Mouse (Mus musculus) frontal cortex, adult 2 months (tissue): ENCODE data around the gene Trim72. TPM values are rescaled to one million over a fixed set of nuclear protein-coding genes. Genes with fewer than 3 reads are reported as not detected.
A peak's percentile ranks its signal among the peaks of the same experiment; 100 is the strongest.

ENCODE experiments used
- DNase-seq, 2 experiments: peaks; one replicate each; pipeline ENCODE4 v3.0.0; 2022; ENCODE audit warnings: low spot score in 1 of 2; ENCODE audit errors: extremely low spot score in 1 of 2
- polyA plus RNA-seq: library from polyadenylated mRNA; depleted of rRNA; stranded (reverse); fragments of >200 nt; gene quantifications from 2 replicates; pipeline ENCODE4 v1.2.3, GENCODE M21; 2012; rRNA removed

Gene Trim72
- 2.5 and 2.8 TPM in 2 replicates for polyA plus RNA-seq

DNA sequence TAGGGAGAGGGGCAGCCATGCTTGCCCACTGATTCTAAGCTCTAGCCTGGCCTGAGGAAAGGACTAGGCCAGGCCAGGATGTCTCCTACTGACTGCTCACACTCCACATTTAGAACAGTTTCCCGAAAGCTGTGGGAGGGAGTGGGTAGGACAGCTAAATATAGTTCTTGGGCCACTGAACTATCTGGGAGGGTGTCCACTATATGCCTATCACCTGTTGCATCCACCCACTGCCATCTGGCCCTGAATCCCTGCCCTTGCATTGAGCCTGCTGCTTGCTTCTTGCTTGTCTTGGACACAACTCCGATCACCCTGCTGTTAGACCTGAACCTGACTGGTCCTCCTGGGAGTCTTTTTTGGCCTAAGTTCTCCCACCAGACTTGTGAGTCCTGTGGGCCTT lies at the start of gene Trim72:
Trim72 (plus strand) TSS at position 262 of the 400 bp plus-strand sequence.
- peak in 1 of 2 experiments; percentile 56 for DNase-seq

- no peak for DNase-seq
Observed at GRCm38 (mm10) chr7:127959364-127959763, 44.4 kb upstream of the Trim72 start.

- no peak for DNase-seq
Observed at GRCm38 (mm10) chr7:127966371-127966918, 37.3 kb upstream of the Trim72 start.

DNA sequence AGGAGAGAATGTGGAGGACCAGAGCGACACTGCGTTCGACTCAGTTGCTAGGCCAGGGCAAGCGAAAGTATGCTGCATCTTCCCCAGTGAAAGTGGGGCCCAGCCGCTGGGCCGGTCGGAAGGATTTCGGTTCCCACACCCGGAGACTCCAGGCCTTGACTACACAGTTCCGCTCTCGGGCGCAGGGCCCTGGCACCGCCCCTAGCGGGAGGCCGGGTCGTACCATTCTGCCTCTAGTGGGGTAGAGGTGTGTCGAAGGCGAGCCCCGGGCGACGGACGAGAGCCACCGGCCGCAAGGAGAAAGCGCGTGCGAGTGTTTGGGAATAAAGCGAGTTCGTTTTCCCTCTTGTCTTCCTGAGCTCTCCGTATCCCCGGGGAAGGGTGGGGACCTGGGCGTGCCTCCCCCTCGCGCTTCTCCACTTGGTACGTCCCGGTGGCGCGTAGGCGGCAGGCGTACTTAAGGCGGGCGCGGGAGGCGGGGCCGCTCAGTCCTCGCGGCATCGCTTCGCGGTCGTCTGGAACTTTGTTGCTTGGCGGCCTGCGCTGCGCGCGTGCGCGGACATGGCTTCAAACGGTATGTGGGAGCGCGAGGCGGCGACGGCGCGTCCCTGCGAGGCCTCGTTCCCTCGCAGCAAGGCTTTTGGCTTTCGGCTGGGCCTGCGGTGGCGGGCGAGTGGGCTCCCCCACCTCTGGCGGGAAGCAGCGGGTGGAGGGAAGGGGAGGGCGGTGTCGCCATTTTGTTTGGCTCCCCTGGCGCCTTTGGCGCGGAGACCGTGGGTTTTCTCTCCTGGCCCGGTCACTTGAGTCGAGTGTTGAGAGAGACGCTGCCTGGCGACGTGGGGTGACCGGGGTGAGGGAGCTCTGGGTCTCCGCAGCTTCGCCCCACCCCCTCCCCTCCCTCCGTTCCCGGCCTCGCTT lies 36.5 kb upstream of the Trim72 start, which contains the start of gene Fus:
Fus (plus strand) TSS at position 454 of the 918 bp plus-strand sequence.
- peak; percentile 80 to 94 for DNase-seq

DNA sequence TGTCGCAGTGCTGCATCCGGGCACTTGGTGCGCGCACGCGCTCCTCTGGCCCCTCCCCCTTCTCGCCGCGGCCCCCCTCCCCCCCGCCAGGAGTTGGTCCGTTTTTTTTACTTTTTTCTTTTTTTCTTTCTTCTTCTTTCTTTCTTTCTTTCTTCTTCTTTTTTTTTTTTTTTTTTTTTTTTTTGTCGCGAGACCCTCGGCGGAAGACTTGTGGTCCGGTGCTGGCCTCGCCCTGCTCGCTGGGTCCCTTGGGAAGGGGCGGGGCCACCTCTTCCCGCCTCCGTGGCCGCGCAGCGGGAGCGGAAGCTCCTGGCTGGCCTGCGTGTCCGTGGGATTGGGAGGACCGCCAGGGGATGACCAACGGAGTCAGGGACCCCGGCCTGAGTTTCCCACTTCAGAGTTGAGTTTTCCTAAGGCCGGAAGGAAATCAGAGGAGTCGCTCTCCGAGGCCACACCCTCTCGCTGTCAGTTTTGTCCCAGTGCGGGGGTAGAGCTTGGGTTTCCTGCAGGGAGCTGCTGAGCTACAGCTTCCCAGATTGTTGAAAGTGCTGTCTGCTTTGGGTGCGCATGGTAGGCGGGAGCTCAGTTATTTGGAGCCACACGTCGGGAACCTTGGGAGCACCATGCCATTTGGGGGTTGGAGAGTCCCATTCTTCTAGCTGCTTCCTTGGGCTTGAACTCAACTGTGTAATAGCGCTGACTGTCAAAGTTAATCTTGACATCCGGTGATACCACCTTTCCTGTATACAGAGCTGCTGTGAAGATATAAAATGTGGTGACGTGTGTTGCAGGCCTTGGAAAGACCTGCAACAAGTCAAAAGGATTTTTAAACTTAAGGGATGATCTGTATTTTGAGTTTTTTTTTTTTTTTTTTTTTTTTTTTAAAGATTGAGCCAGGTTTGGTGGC lies 35.6 kb upstream of the Trim72 start:
- peak; percentile 56 to 67 for DNase-seq

DNA sequence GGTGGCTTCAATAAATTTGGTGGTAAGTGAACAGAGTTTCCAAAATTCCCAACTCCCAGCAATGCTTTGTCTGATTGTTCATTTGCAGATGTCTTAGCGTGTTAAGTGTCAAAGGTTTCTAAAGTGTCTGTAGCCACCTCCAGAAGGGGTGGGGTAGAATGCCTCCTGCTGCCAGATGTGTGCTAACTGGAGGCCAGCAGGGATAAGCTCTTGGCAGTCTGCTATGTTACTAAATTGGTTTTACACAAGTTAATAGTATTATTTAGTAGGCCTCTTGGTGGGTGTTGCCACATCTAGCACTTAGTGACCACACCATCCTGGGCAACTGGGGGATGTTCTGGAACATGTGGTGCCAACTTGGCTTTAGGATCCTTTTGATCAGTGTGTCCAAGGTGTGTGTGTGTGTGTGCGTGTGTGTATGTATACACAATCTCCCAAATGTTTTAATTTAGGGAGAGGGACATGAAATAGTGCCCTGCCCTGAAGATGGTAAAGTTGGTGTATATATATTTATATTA lies 29.3 kb upstream of the Trim72 start:
- no peak for DNase-seq

GRCm38 (mm10) chr7:127978856-127979255 lies 24.9 kb upstream of the Trim72 start:
- DNase-seq = no peak

DNA sequence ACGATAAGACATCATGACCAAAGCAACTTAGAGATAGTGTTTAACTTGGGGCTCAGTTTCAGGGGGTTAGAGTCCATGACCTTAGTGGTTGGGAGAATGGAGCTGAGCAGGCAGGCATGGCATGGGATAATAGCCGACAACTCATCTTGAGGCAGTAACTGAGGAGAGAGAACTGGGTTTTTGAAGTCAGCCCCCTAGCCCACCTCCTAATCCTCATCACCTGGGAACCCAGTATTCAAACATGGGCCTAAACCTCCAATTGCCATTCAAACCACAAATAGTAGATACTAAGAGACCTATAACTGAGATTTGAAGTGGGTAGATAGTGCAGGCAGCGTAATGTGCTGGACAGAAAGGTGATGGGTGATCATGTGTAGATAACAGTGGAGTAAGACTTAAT lies 23.1 kb upstream of the Trim72 start:
- no peak for DNase-seq

DNA sequence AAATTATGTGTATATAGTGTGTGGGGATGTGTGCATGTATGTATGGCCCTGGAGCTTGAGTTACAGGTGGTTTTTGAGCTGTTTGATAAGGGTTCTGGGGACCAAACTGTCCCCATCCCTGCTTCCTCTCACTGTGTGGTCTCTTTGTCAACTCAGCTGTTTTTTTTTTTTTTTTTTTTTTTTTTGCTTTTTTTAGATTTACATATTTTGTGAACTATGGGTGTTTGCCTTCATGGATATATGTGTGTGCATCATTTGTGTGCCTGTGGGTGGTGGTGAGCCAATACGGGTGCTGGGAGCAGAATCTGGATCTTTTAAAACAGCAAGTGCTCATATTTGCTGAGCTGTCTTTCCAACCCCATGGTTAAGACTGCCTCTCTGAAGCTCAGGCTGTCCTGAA lies 14.8 kb upstream of the Trim72 start:
- no peak for DNase-seq

DNA sequence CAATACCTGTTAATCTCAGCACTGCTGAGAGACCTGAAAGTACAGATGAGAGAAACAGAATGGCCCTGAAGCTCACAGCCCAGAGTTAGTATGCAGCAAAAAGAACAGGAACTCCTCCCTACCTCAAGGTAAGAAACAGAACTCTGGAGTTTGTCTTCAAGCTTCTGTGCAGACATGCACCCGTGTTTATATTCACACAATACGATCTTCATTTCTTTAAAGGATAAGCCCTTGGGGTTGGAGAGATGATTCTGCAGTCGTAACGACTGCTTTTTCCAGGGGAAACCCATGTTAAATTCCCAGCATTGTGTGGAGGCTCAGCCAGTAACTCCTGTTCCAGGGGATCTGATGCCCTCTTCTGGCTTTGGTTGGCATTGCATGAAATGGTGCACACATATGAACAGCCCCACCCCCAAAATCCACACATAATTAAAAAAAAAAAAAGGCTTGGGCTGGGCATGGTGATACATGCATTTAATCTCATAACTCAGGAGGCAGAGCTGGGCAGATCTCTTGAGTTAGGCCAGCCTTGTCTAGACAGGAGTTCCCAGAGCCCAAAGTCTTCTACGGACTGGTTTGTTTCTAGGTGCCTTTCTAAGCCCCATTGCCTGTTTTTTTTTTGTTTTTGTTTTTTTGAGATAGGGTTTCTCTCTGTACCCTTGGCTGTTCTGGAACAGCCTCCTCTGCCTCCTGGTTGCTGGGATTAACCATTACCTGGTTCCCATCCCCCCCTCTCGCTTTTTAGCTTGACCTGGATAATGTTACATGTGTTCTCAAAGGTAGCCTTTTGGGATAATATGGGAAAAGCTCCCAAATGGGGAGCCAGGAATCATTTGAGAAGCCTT lies 11.9 kb upstream of the Trim72 start:
- DNase-seq = peak; percentile 53 to 88

GRCm38 (mm10) chr7:127992488-127993340 lies 11.0 kb upstream of the Trim72 start:
- DNase-seq = no peak

GRCm38 (mm10) chr7:127993341-127993977 lies 10.3 kb upstream of the Trim72 start, which contains the start of gene Pycard:
TSS of gene Pycard (minus strand) at chr7:127993867.
- DNase-seq = peak in 1 of 2 experiments; percentile 24

- DNase-seq = no peak
Observed at GRCm38 (mm10) chr7:127999436-127999835, 4.3 kb upstream of the Trim72 start.

DNA sequence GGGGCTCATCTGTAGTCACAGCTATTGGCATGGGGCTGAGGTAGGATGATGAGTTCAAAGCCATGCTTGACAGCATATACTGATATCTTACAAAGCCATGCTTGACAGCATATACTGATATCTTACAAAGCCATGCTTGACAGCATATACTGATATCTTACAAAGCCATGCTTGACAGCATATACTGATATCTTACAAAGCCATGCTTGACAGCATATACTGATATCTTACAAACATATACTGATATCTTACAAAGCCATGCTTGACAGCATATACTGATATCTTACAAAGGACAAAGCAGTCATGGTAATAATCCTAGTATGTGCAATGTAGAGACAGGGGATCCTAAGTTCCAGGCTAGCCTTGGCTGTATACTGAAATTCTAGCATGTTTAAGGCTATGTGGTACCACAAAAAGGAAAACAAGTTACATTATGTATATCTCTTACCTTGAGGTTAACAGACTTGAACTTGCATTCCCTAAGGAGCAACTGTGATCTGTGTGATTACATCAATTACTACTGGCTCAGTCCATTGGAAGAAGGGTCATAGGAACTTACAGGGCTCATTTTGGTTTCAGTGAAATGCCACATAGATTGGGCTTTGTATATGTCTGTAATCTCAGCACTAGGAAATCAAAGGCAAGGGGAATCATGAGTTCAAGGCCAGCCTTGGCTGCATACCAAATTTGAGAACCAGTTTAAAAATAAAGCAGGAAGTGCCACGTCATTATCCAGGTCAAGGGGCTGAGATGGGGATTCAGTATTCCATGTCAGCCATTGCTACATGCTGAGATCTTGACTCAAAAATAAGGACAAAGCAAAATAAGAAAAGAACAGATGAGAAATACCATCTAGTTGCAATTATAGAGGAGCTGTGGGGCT lies 3.4 kb upstream of the Trim72 start:
- DNase-seq = no peak

- DNase-seq = no peak
Observed at GRCm38 (mm10) chr7:128003098-128003497, 651 bp upstream of the Trim72 start.

- DNase-seq = no peak
Observed at GRCm38 (mm10) chr7:128004150-128004486, 369 bp downstream of the Trim72 start.
